Mouse (Mus musculus): ENCODE results near the gene Npepl1. TPM values are rescaled to one million over a fixed set of nuclear protein-coding genes. Genes with fewer than 3 reads are reported as not detected.

The Npepl1 gene
- total RNA-seq, 2 experiments from 2014 or later: 45.6 to 45.9 TPM

- no peak for DNase-seq
- intact Hi-C loops (cut with DNase I; ENCODE audit: low total_unique reads): no loop called here
Measured at GRCm38 (mm10) chr2:174102399-174102798, 7.8 kb upstream of the Npepl1 start.

- intact Hi-C loops (cut with DNase I; ENCODE audit: low total_unique reads): no loop called here
- DNase-seq: no peak
Measured at GRCm38 (mm10) chr2:174103527-174103926, 6.6 kb upstream of the Npepl1 start.

GRCm38 (mm10) chr2:174107375-174107774 is 2.8 kb upstream of the Npepl1 start:
- intact Hi-C loops (cut with DNase I; ENCODE audit: low total_unique reads): no loop called here
- no peak for DNase-seq

GRCm38 (mm10) chr2:174110783-174111549 is 817 bp downstream of the Npepl1 start:
- DNase-seq: peak; percentile 65
- intact Hi-C loops (cut with DNase I; ENCODE audit: low total_unique reads): loop anchor here (10.0 kb wide), 1 partner anchor 526 kb away; no protein-coding TSS in a partner anchor

- no peak for DNase-seq
- intact Hi-C loops (cut with DNase I; ENCODE audit: low total_unique reads): loop anchor here (10.0 kb wide), 1 partner anchor 528 kb away; no protein-coding TSS in a partner anchor
Measured at GRCm38 (mm10) chr2:174112931-174113330, 2.8 kb downstream of the Npepl1 start.

GRCm38 (mm10) chr2:174114148-174114864 is 4.2 kb downstream of the Npepl1 start:
- peak; percentile 82 for DNase-seq
- intact Hi-C loops (cut with DNase I; ENCODE audit: low total_unique reads): loop anchor here (10.0 kb wide), 1 partner anchor 530 kb away; no protein-coding TSS in a partner anchor

- DNase-seq: no peak
Measured at GRCm38 (mm10) chr2:174116929-174117328, 6.8 kb downstream of the Npepl1 start.

GRCm38 (mm10) chr2:174118141-174118540 is 8.0 kb downstream of the Npepl1 start:
- no peak for DNase-seq
- intact Hi-C loops (cut with DNase I; ENCODE audit: low total_unique reads): loop anchor here (10.0 kb wide), 1 partner anchor 533 kb away; no protein-coding TSS in a partner anchor

More at GRCm38 (mm10) chr2:174116929-174117328, 6.8 kb downstream of the Npepl1 start:
- intact Hi-C loops (cut with DNase I; ENCODE audit: low total_unique reads): loop anchor here (10.0 kb wide), 1 partner anchor 532 kb away; no protein-coding TSS in a partner anchor

GRCm38 (mm10) chr2:174119259-174119658 is 9.1 kb downstream of the Npepl1 start:
- intact Hi-C loops (cut with DNase I; ENCODE audit: low total_unique reads): loop anchor here (10.0 kb wide), 1 partner anchor 534 kb away; no protein-coding TSS in a partner anchor
- no peak for DNase-seq

GRCm38 (mm10) chr2:174120631-174121030 is 10.5 kb downstream of the Npepl1 start:
- intact Hi-C loops (cut with DNase I; ENCODE audit: low total_unique reads): no loop called here
- DNase-seq: no peak

- DNase-seq: no peak
- intact Hi-C loops (cut with DNase I; ENCODE audit: low total_unique reads): no loop called here
Measured at GRCm38 (mm10) chr2:174121411-174121947, 11.3 kb downstream of the Npepl1 start.

GRCm38 (mm10) chr2:174122331-174122730 is 12.2 kb downstream of the Npepl1 start:
- intact Hi-C loops (cut with DNase I; ENCODE audit: low total_unique reads): no loop called here
- no peak for DNase-seq

GRCm38 (mm10) chr2:174123731-174124130 is 13.6 kb downstream of the Npepl1 start:
- intact Hi-C loops (cut with DNase I; ENCODE audit: low total_unique reads): no loop called here
- no peak for DNase-seq

- intact Hi-C loops (cut with DNase I; ENCODE audit: low total_unique reads): no loop called here
- DNase-seq: peak; percentile 73
Measured at GRCm38 (mm10) chr2:174126522-174127375, 16.6 kb downstream of the Npepl1 start.

GRCm38 (mm10) chr2:174127376-174127713 is 17.2 kb downstream of the Npepl1 start:
- no peak for DNase-seq
- intact Hi-C loops (cut with DNase I; ENCODE audit: low total_unique reads): no loop called here

- intact Hi-C loops (cut with DNase I; ENCODE audit: low total_unique reads): no loop called here
- DNase-seq: no peak
Measured at GRCm38 (mm10) chr2:174128926-174129325, 18.8 kb downstream of the Npepl1 start.

GRCm38 (mm10) chr2:174130468-174131097 is 20.4 kb downstream of the Npepl1 start:
- intact Hi-C loops (cut with DNase I; ENCODE audit: low total_unique reads): no loop called here
- DNase-seq: no peak

GRCm38 (mm10) chr2:174132413-174132969 is 22.3 kb downstream of the Npepl1 start:
- intact Hi-C loops (cut with DNase I; ENCODE audit: low total_unique reads): no loop called here
- DNase-seq: no peak

GRCm38 (mm10) chr2:174159035-174159434 is 48.9 kb downstream of the Npepl1 start:
- intact Hi-C loops (cut with DNase I; ENCODE audit: low total_unique reads): no loop called here
- no peak for DNase-seq
